Mouse (Mus musculus): ENCODE results near the gene Ptges.

GRCm38 (mm10) chr2:30852771-30853313 is 76.8 kb downstream of the Ptges start:
- TF ChIP-seq CTCF (IDR thresholded peaks at IDR 0.05; ENCODE audit: control insufficient read depth, insufficient read depth, insufficient replicate concordance, low read depth, low read length) (no peak), POLR2A (IDR thresholded peaks at IDR 0.05; ENCODE audit: control insufficient read depth, low read depth, low read length) (no peak)

Measured in testis, adult 2 months (tissue).